Mouse (Mus musculus): ENCODE measurements at regions not wholly inside any gene's neighbourhood (a gene's known extent, or its start where the extent isn't known, plus 50 kb on each side); places are given as distances from the start of the nearest gene placed in this dataset.

DNA sequence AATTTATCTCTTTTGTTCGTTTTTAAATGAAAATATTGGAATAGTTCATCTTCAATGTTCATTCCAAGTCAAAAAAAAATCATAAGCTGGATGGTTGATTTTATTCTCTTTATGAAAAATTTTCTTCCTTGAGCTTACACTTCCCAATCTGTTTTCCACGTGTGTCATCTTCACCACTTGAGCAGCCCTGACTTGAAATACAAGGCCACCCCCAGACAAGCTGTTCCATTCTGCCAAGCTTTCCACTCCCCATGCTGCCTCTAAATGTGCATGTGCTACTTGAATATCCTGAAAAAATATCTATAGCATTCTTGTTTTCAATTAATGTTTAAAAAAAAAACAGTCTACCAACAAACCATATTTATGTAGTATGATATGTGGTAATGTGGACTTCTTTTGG, 693.2 kb downstream of the Basp1 start:
- Histone ChIP-seq H3K9me3 (ENCODE audit: low read length) (no peaks in the 10 kb centered on the region), H3K4me3 (ENCODE audit: low read depth, low read length) (no peak overlapping the region), H3K27me3 (ENCODE audit: insufficient read depth, low read length) (no peaks in the 10 kb centered on the region), H3K27ac (ENCODE audit: low read depth) (no peak overlapping the region), H3K9ac (replicated peaks) (no peak overlapping the region), H3K36me3 (replicated peaks; ENCODE audit: insufficient read depth, low read length) (no peaks in the 10 kb centered on the region), H3K4me2 (ENCODE audit: low read depth, low read length) (no peak overlapping the region), H3K4me1 (ENCODE audit: insufficient read depth) (no peaks in the 10 kb centered on the region)
- ATAC-seq (no peak), DNase-seq (no peak)
- TF ChIP-seq EP300 (IDR thresholded peaks at IDR 0.05; ENCODE audit: low read depth) (no peak), CTCF (IDR thresholded peaks at IDR 0.05; ENCODE audit: low read depth) (no peak)
- WGBS (ENCODE audit: insufficient replicate concordance) = 48% methylated on average over 2 of the region's 2 CpGs

DNA sequence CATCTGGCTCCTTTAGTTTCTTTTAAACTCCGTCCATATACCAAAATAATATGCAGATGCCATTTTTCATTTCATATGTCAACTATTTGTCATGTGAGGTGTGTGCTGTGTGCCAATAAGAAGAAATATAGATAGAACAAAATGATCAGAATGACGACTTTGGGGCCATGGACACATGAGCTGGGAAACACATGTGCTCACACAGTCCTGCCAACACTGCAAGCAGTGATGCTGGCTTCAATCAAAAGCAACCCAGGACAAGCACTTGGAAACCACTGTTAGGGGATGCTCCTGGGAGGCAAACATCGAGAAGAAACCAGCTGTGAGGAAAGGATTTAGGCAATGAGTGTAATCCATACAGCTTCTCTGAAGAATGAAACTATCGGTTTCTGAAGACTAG, 731.4 kb downstream of the Basp1 start:
- 61% methylated on average over 4 of the region's 4 CpGs for WGBS (ENCODE audit: insufficient replicate concordance)
- Histone ChIP-seq H3K4me1 (ENCODE audit: insufficient read depth) (no peaks in the 10 kb centered on the region), H3K27ac (ENCODE audit: low read depth) (no peak overlapping the region), H3K9ac (replicated peaks) (no peak overlapping the region), H3K4me3 (ENCODE audit: low read depth, low read length) (no peak overlapping the region), H3K4me2 (ENCODE audit: low read depth, low read length) (no peak overlapping the region), H3K36me3 (replicated peaks; ENCODE audit: insufficient read depth, low read length) (no peaks in the 10 kb centered on the region), H3K27me3 (ENCODE audit: insufficient read depth, low read length) (no peaks in the 10 kb centered on the region), H3K9me3 (ENCODE audit: low read length) (no peaks in the 10 kb centered on the region)
- DNase-seq (no peak), ATAC-seq (no peak)
- no peak for TF ChIP-seq CTCF (IDR thresholded peaks at IDR 0.05; ENCODE audit: low read depth)
- TF ChIP-seq EP300 (IDR thresholded peaks at IDR 0.05; ENCODE audit: low read depth) = no peak

DNA sequence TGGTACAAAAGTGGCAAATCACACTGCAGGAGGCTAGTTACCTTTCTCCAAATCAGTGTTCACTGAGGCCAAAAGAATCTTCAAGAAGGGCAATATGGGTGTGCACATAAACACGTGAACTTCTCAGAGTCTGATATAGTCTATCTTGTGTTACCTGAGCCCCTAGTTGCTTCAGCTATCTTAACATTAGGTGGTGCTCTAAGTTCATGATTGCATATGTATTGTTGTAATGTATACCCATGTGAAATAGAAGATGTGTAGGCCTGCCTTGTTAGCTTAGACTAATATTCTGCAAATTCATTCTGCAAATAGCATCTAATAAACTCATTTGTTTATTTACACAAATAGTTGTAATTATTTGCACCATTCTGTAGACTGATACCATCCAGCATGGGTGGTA, 764.6 kb downstream of the Basp1 start:
- H3K4me2 ChIP-seq (ENCODE audit: low read depth, low read length) = no peak overlapping the region
- no peaks in the 10 kb centered on the region for H3K4me1 ChIP-seq (ENCODE audit: insufficient read depth)
- H3K27ac ChIP-seq (ENCODE audit: low read depth) = no peak overlapping the region
- H3K9ac ChIP-seq (replicated peaks) = no peak overlapping the region
- WGBS (ENCODE audit: insufficient replicate concordance) = 59% methylated on average over 1 of the region's 1 CpGs
- H3K9me3 ChIP-seq (ENCODE audit: low read length) = no peaks in the 10 kb centered on the region
- no peak for TF ChIP-seq EP300 (IDR thresholded peaks at IDR 0.05; ENCODE audit: low read depth)
- TF ChIP-seq CTCF (IDR thresholded peaks at IDR 0.05; ENCODE audit: low read depth) = no peak
- H3K27me3 ChIP-seq (ENCODE audit: insufficient read depth, low read length) = no peaks in the 10 kb centered on the region
- no peak overlapping the region for H3K4me3 ChIP-seq (ENCODE audit: low read depth, low read length)
- no peaks in the 10 kb centered on the region for H3K36me3 ChIP-seq (replicated peaks; ENCODE audit: insufficient read depth, low read length)
- no peak for DNase-seq
- no peak for ATAC-seq

DNA sequence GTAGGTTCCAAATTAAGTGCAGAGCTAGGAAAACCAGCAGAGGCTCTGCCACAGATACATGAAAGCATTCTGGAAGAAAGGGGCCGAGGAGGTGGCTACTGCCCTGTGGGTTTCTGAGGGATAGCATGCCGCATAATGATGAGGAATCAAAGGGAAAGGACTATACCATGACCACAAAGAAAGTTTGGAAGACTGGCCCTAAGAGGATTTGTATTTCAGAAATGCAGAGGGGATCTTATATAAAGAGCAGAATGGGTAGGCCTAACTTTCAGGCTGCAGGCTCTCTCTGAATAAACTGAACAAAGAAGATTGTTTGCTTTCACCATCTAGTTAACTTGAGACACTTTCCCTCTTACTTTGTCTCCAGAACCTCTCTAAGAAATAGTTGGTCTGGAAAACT, 777.9 kb downstream of the Basp1 start:
- no peaks in the 10 kb centered on the region for H3K36me3 ChIP-seq (replicated peaks; ENCODE audit: insufficient read depth, low read length)
- H3K4me1 ChIP-seq (ENCODE audit: insufficient read depth) = no peaks in the 10 kb centered on the region
- H3K4me3 ChIP-seq (ENCODE audit: low read depth, low read length) = no peak overlapping the region
- H3K9ac ChIP-seq (replicated peaks) = no peak overlapping the region
- DNase-seq (no peak), ATAC-seq (no peak)
- H3K4me2 ChIP-seq (ENCODE audit: low read depth, low read length) = no peak overlapping the region
- H3K27me3 ChIP-seq (ENCODE audit: insufficient read depth, low read length) = no peaks in the 10 kb centered on the region
- TF ChIP-seq CTCF (IDR thresholded peaks at IDR 0.05; ENCODE audit: low read depth) (no peak), EP300 (IDR thresholded peaks at IDR 0.05; ENCODE audit: low read depth) (no peak)
- no peak overlapping the region for H3K27ac ChIP-seq (ENCODE audit: low read depth)
- WGBS (ENCODE audit: insufficient replicate concordance) = 50% methylated on average over 2 of the region's 2 CpGs
- no peaks in the 10 kb centered on the region for H3K9me3 ChIP-seq (ENCODE audit: low read length)

DNA sequence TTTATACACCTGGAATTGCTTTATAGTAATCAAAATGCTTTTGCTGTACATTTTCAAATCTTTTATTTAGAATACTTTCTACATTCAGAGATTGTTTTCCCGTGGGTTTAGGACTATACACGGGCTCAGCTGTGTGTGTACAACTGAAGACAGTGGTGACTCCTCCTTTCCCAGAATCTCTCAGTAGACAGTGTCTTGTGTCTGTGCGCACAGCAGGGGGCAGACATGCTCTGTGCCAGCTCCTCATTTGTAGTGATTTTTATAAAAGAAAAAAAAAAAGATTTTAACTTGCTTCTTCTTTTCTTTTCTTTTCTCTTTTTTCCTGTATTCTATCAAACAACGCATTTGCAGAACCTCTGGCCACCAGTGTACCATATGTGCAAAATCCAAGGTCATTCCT, 817.3 kb downstream of the Basp1 start:
- no peaks in the 10 kb centered on the region for H3K27me3 ChIP-seq (ENCODE audit: insufficient read depth, low read length)
- H3K4me3 ChIP-seq (ENCODE audit: low read depth, low read length) = no peak overlapping the region
- no peak overlapping the region for H3K27ac ChIP-seq (ENCODE audit: low read depth)
- H3K9ac ChIP-seq (replicated peaks) = no peak overlapping the region
- H3K36me3 ChIP-seq (replicated peaks; ENCODE audit: insufficient read depth, low read length) = no peaks in the 10 kb centered on the region
- H3K9me3 ChIP-seq (ENCODE audit: low read length) = no peaks in the 10 kb centered on the region
- ATAC-seq (no peak), DNase-seq (peak; percentile 26)
- WGBS (ENCODE audit: insufficient replicate concordance) = 33% methylated on average over 4 of the region's 4 CpGs
- no peaks in the 10 kb centered on the region for H3K4me1 ChIP-seq (ENCODE audit: insufficient read depth)
- peak; percentile 58 for TF ChIP-seq CTCF (IDR thresholded peaks at IDR 0.05; ENCODE audit: low read depth)
- TF ChIP-seq EP300 (IDR thresholded peaks at IDR 0.05; ENCODE audit: low read depth) = no peak
- H3K4me2 ChIP-seq (ENCODE audit: low read depth, low read length) = no peak overlapping the region

DNA sequence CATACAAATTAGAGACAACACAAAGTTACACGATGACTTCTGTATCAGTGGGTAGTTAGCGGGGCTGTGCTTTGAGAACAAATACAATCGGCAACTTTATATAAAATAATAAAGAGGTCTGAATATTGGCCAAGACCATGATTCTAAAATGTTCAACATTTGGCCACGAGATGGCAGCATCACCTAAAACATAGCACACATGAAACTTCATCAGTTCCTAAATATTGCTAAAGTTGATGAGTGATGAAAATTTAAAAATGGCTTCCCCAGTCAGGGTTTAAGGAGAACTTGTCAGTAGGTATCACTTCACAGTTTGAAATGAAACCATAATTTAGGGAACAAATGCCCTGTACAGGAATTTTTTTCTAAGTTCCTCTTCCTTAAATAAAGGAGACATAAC, 824.6 kb downstream of the Basp1 start:
- H3K9ac ChIP-seq (replicated peaks) = no peak overlapping the region
- ATAC-seq (no peak), DNase-seq (peak; percentile 45)
- TF ChIP-seq CTCF (IDR thresholded peaks at IDR 0.05; ENCODE audit: low read depth) = peak; percentile 62
- no peak for TF ChIP-seq EP300 (IDR thresholded peaks at IDR 0.05; ENCODE audit: low read depth)
- H3K27me3 ChIP-seq (ENCODE audit: insufficient read depth, low read length) = no peaks in the 10 kb centered on the region
- no peak overlapping the region for H3K27ac ChIP-seq (ENCODE audit: low read depth)
- WGBS (ENCODE audit: insufficient replicate concordance) = 30% methylated on average over 4 of the region's 4 CpGs
- no peak overlapping the region for H3K4me3 ChIP-seq (ENCODE audit: low read depth, low read length)
- no peaks in the 10 kb centered on the region for H3K4me1 ChIP-seq (ENCODE audit: insufficient read depth)
- H3K9me3 ChIP-seq (ENCODE audit: low read length) = no peaks in the 10 kb centered on the region
- H3K4me2 ChIP-seq (ENCODE audit: low read depth, low read length) = no peak overlapping the region
- no peaks in the 10 kb centered on the region for H3K36me3 ChIP-seq (replicated peaks; ENCODE audit: insufficient read depth, low read length)

DNA sequence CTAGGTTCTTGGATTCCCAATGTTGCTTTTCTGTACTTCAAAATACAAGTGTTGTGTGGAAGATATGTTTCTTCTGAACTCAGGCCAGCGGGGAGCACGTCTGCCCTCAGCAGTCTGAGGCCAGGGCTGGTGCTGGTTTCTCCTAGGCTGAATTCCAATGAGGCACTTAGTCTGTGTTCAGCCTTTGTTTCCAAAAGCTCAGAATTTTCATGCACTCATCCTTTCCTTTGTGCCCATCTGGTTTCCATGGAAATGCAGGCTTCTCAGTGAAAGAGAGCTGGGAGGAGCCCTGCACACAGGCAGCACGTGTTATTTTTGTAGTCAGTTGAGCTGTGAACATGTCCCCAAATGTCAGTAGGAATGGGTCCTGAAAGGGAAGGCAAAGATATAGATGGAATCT, 846.6 kb downstream of the Basp1 start:
- Histone ChIP-seq H3K4me1 (ENCODE audit: insufficient read depth) (no peaks in the 10 kb centered on the region), H3K27me3 (ENCODE audit: insufficient read depth, low read length) (no peaks in the 10 kb centered on the region), H3K27ac (ENCODE audit: low read depth) (no peak overlapping the region), H3K4me3 (ENCODE audit: low read depth, low read length) (no peak overlapping the region), H3K9ac (replicated peaks) (no peak overlapping the region), H3K9me3 (ENCODE audit: low read length) (no peaks in the 10 kb centered on the region; the same call in 1 of the 2 replicates), H3K4me2 (ENCODE audit: low read depth, low read length) (no peak overlapping the region), H3K36me3 (replicated peaks; ENCODE audit: insufficient read depth, low read length) (no peaks in the 10 kb centered on the region)
- 59% methylated on average over 3 of the region's 3 CpGs for WGBS (ENCODE audit: insufficient replicate concordance)
- TF ChIP-seq EP300 (IDR thresholded peaks at IDR 0.05; ENCODE audit: low read depth) (no peak), CTCF (IDR thresholded peaks at IDR 0.05; ENCODE audit: low read depth) (no peak)
- ATAC-seq (no peak), DNase-seq (no peak)
